Mouse (Mus musculus): ENCODE measurements around the gene Six1. TPM values are rescaled to one million over a fixed set of nuclear protein-coding genes. Genes with fewer than 3 reads are reported as not detected.

Six1 gene
- polyA plus RNA-seq, 1 experiment from 2014 or later: 58.5 TPM

GRCm38 (mm10) chr12:73032665-73033064 lies 21.0 kb downstream of the Six1 start:
- no peak overlapping the region for H3K27ac ChIP-seq (replicated peaks; ENCODE audit: low read depth, low read length)

GRCm38 (mm10) chr12:73031315-73031714 lies 22.4 kb downstream of the Six1 start:
- peaks cover 13% of the 10 kb centered on the region for H3K4me1 ChIP-seq (ENCODE audit: control insufficient read depth, insufficient read depth, low read length)
- 0 out of 2 replicates have a peak, but pooled peaks cover 3% of the 10 kb centered on the region for H3K27me3 ChIP-seq (ENCODE audit: control insufficient read depth, insufficient read depth, low read length)
- DNase-seq (ENCODE audit: low spot score): no peak
- ATAC-seq (ENCODE audit: insufficient number of reproducible peaks, low FRiP score, low TSS enrichment, low read depth): no peak
- H3K36me3 ChIP-seq (ENCODE audit: control insufficient read depth, insufficient read depth, low read length): no peaks in the 10 kb centered on the region
- H3K4me3 ChIP-seq (ENCODE audit: low read depth, low read length): no peak overlapping the region
- H3K9me3 ChIP-seq (ENCODE audit: control insufficient read depth, low read length): no peaks in the 10 kb centered on the region
- no peak overlapping the region for H3K4me2 ChIP-seq (ENCODE audit: low read depth, severe bottlenecking)
- H3K9ac ChIP-seq (ENCODE audit: low read length): no peak overlapping the region
- H3K27ac ChIP-seq (replicated peaks; ENCODE audit: low read depth, low read length): no peak overlapping the region
- 39% methylated on average over 4 of the region's 4 CpGs for WGBS

More at GRCm38 (mm10) chr12:73032665-73033064, 21.0 kb downstream of the Six1 start:
- Histone ChIP-seq H3K4me3 (ENCODE audit: low read depth, low read length) (no peak overlapping the region), H3K4me1 (ENCODE audit: control insufficient read depth, insufficient read depth, low read length) (peaks cover 13% of the 10 kb centered on the region), H3K9me3 (ENCODE audit: control insufficient read depth, low read length) (no peaks in the 10 kb centered on the region), H3K36me3 (ENCODE audit: control insufficient read depth, insufficient read depth, low read length) (no peaks in the 10 kb centered on the region), H3K9ac (ENCODE audit: low read length) (no peak overlapping the region), H3K27me3 (ENCODE audit: control insufficient read depth, insufficient read depth, low read length) (peaks cover 3% of the 10 kb centered on the region; the same call in 1 of the 2 replicates), H3K4me2 (ENCODE audit: low read depth, severe bottlenecking) (no peak overlapping the region)
- ATAC-seq (ENCODE audit: insufficient number of reproducible peaks, low FRiP score, low TSS enrichment, low read depth): no peak
- 70% methylated on average over 3 of the region's 3 CpGs for WGBS
- DNase-seq (ENCODE audit: low spot score): no peak

GRCm38 (mm10) chr12:73025490-73025889 lies 28.2 kb downstream of the Six1 start:
- Histone ChIP-seq H3K9me3 (ENCODE audit: control insufficient read depth, low read length) (no peaks in the 10 kb centered on the region), H3K4me2 (ENCODE audit: low read depth, severe bottlenecking) (no peak overlapping the region), H3K4me1 (ENCODE audit: control insufficient read depth, insufficient read depth, low read length) (no peaks in the 10 kb centered on the region), H3K36me3 (ENCODE audit: control insufficient read depth, insufficient read depth, low read length) (no peaks in the 10 kb centered on the region), H3K27me3 (ENCODE audit: control insufficient read depth, insufficient read depth, low read length) (no peaks in the 10 kb centered on the region), H3K9ac (ENCODE audit: low read length) (no peak overlapping the region), H3K27ac (replicated peaks; ENCODE audit: low read depth, low read length) (no peak overlapping the region), H3K4me3 (ENCODE audit: low read depth, low read length) (no peak overlapping the region)
- WGBS: 69% methylated on average over 8 of the region's 8 CpGs
- no peak for DNase-seq (ENCODE audit: low spot score)
- no peak for ATAC-seq (ENCODE audit: insufficient number of reproducible peaks, low FRiP score, low TSS enrichment, low read depth)

- H3K4me2 ChIP-seq (ENCODE audit: low read depth, severe bottlenecking): no peak overlapping the region
- H3K4me3 ChIP-seq (ENCODE audit: low read depth, low read length): no peak overlapping the region
- no peaks in the 10 kb centered on the region for H3K36me3 ChIP-seq (ENCODE audit: control insufficient read depth, insufficient read depth, low read length)
- H3K4me1 ChIP-seq (ENCODE audit: control insufficient read depth, insufficient read depth, low read length): no peaks in the 10 kb centered on the region
- H3K9me3 ChIP-seq (ENCODE audit: control insufficient read depth, low read length): no peaks in the 10 kb centered on the region
- H3K27ac ChIP-seq (replicated peaks; ENCODE audit: low read depth, low read length): no peak overlapping the region
- no peak overlapping the region for H3K9ac ChIP-seq (ENCODE audit: low read length)
- 6% methylated on average over 4 of the region's 4 CpGs for WGBS
- H3K27me3 ChIP-seq (ENCODE audit: control insufficient read depth, insufficient read depth, low read length): no peaks in the 10 kb centered on the region
- ATAC-seq (ENCODE audit: insufficient number of reproducible peaks, low FRiP score, low TSS enrichment, low read depth) (no peak), DNase-seq (ENCODE audit: low spot score) (peak; percentile 86)
Observed at GRCm38 (mm10) chr12:73020941-73021340, 32.7 kb downstream of the Six1 start.

GRCm38 (mm10) chr12:73020422-73020821 lies 33.3 kb downstream of the Six1 start:
- Histone ChIP-seq H3K36me3 (ENCODE audit: control insufficient read depth, insufficient read depth, low read length) (no peaks in the 10 kb centered on the region), H3K4me3 (ENCODE audit: low read depth, low read length) (no peak overlapping the region), H3K27ac (replicated peaks; ENCODE audit: low read depth, low read length) (no peak overlapping the region), H3K4me2 (ENCODE audit: low read depth, severe bottlenecking) (no peak overlapping the region), H3K4me1 (ENCODE audit: control insufficient read depth, insufficient read depth, low read length) (no peaks in the 10 kb centered on the region), H3K9ac (ENCODE audit: low read length) (no peak overlapping the region), H3K27me3 (ENCODE audit: control insufficient read depth, insufficient read depth, low read length) (no peaks in the 10 kb centered on the region), H3K9me3 (ENCODE audit: control insufficient read depth, low read length) (no peaks in the 10 kb centered on the region)
- DNase-seq (ENCODE audit: low spot score) (no peak), ATAC-seq (ENCODE audit: insufficient number of reproducible peaks, low FRiP score, low TSS enrichment, low read depth) (no peak)
- WGBS: 32% methylated on average over 3 of the region's 3 CpGs

- H3K4me2 ChIP-seq (ENCODE audit: low read depth, severe bottlenecking): no peak overlapping the region
- H3K4me3 ChIP-seq (ENCODE audit: low read depth, low read length): no peak overlapping the region
- H3K9ac ChIP-seq (ENCODE audit: low read length): no peak overlapping the region
- DNase-seq (ENCODE audit: low spot score) (no peak), ATAC-seq (ENCODE audit: insufficient number of reproducible peaks, low FRiP score, low TSS enrichment, low read depth) (no peak)
- no peaks in the 10 kb centered on the region for H3K27me3 ChIP-seq (ENCODE audit: control insufficient read depth, insufficient read depth, low read length)
- no peaks in the 10 kb centered on the region for H3K9me3 ChIP-seq (ENCODE audit: control insufficient read depth, low read length)
- H3K27ac ChIP-seq (replicated peaks; ENCODE audit: low read depth, low read length): no peak overlapping the region
- no peaks in the 10 kb centered on the region for H3K36me3 ChIP-seq (ENCODE audit: control insufficient read depth, insufficient read depth, low read length)
- 85% methylated on average over 4 of the region's 4 CpGs for WGBS
- H3K4me1 ChIP-seq (ENCODE audit: control insufficient read depth, insufficient read depth, low read length): no peaks in the 10 kb centered on the region
Observed at GRCm38 (mm10) chr12:73018838-73019237, 34.8 kb downstream of the Six1 start.

GRCm38 (mm10) chr12:73016171-73016570 lies 37.5 kb downstream of the Six1 start:
- 91% methylated on average over 4 of the region's 4 CpGs for WGBS
- no peaks in the 10 kb centered on the region for H3K9me3 ChIP-seq (ENCODE audit: control insufficient read depth, low read length)
- H3K27me3 ChIP-seq (ENCODE audit: control insufficient read depth, insufficient read depth, low read length): no peaks in the 10 kb centered on the region
- H3K27ac ChIP-seq (replicated peaks; ENCODE audit: low read depth, low read length): no peak overlapping the region
- no peaks in the 10 kb centered on the region for H3K36me3 ChIP-seq (ENCODE audit: control insufficient read depth, insufficient read depth, low read length)
- ATAC-seq (ENCODE audit: insufficient number of reproducible peaks, low FRiP score, low TSS enrichment, low read depth) (no peak), DNase-seq (ENCODE audit: low spot score) (no peak)
- no peak overlapping the region for H3K9ac ChIP-seq (ENCODE audit: low read length)
- H3K4me2 ChIP-seq (ENCODE audit: low read depth, severe bottlenecking): no peak overlapping the region
- no peaks in the 10 kb centered on the region for H3K4me1 ChIP-seq (ENCODE audit: control insufficient read depth, insufficient read depth, low read length)
- H3K4me3 ChIP-seq (ENCODE audit: low read depth, low read length): no peak overlapping the region

- H3K4me3 ChIP-seq (ENCODE audit: low read depth, low read length): no peak overlapping the region
- no peak overlapping the region for H3K27ac ChIP-seq (replicated peaks; ENCODE audit: low read depth, low read length)
- no peaks in the 10 kb centered on the region for H3K36me3 ChIP-seq (ENCODE audit: control insufficient read depth, insufficient read depth, low read length)
- no peaks in the 10 kb centered on the region for H3K27me3 ChIP-seq (ENCODE audit: control insufficient read depth, insufficient read depth, low read length)
- no peak for ATAC-seq (ENCODE audit: insufficient number of reproducible peaks, low FRiP score, low TSS enrichment, low read depth)
- no peaks in the 10 kb centered on the region for H3K4me1 ChIP-seq (ENCODE audit: control insufficient read depth, insufficient read depth, low read length)
- no peaks in the 10 kb centered on the region for H3K9me3 ChIP-seq (ENCODE audit: control insufficient read depth, low read length)
- no peak overlapping the region for H3K9ac ChIP-seq (ENCODE audit: low read length)
- no peak overlapping the region for H3K4me2 ChIP-seq (ENCODE audit: low read depth, severe bottlenecking)
- 88% methylated on average over 4 of the region's 4 CpGs for WGBS
- no peak for DNase-seq (ENCODE audit: low spot score)
Observed at GRCm38 (mm10) chr12:73014311-73014710, 39.4 kb downstream of the Six1 start.

GRCm38 (mm10) chr12:73012824-73013223 lies 40.9 kb downstream of the Six1 start:
- DNase-seq (ENCODE audit: low spot score) (no peak), ATAC-seq (ENCODE audit: insufficient number of reproducible peaks, low FRiP score, low TSS enrichment, low read depth) (no peak)
- Histone ChIP-seq H3K4me1 (ENCODE audit: control insufficient read depth, insufficient read depth, low read length) (no peaks in the 10 kb centered on the region), H3K4me2 (ENCODE audit: low read depth, severe bottlenecking) (no peak overlapping the region), H3K9me3 (ENCODE audit: control insufficient read depth, low read length) (no peaks in the 10 kb centered on the region), H3K27me3 (ENCODE audit: control insufficient read depth, insufficient read depth, low read length) (no peaks in the 10 kb centered on the region), H3K9ac (ENCODE audit: low read length) (no peak overlapping the region), H3K27ac (replicated peaks; ENCODE audit: low read depth, low read length) (no peak overlapping the region), H3K4me3 (ENCODE audit: low read depth, low read length) (no peak overlapping the region), H3K36me3 (ENCODE audit: control insufficient read depth, insufficient read depth, low read length) (no peaks in the 10 kb centered on the region)
- 75% methylated on average over 5 of the region's 5 CpGs for WGBS

Data from limb, embryonic 11.5 days (tissue).